Mouse (Mus musculus): ENCODE measurements at regions not wholly inside any gene's neighbourhood (a gene's known extent, or its start where the extent isn't known, plus 50 kb on each side); places are given as distances from the start of the nearest gene placed in this dataset.
"Not testable (repeated sequence)": the region's sequence is repeated elsewhere in the genome, so short reads cannot be mapped to it uniquely, and the experiment has no call there.

DNA sequence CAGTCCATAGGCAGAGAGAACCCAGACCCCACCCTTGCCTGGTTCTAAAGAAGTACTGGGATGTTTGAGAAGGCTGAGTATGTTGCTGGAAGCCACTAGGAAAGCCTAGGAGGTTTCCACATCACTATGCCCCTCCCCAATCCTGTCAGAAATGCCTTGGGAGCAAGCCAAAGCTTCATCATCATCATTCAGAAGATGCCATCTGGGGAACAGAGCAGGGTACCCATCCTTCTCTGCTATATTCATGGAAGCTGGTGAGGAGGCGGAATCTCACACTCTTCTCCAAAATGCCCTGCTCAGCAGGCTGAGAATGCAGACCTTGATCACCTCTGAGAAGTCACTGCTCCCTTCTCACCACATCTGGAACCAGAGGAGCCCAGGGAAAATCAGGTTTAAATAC is 200.7 kb downstream of the Plxna1 start:
- DNase-seq, result no peak

- DNase-seq, result no peak
These were observed 192.9 kb downstream of the Plxna1 start for GRCm38 (mm10) chr6:89169520-89169919.

DNA sequence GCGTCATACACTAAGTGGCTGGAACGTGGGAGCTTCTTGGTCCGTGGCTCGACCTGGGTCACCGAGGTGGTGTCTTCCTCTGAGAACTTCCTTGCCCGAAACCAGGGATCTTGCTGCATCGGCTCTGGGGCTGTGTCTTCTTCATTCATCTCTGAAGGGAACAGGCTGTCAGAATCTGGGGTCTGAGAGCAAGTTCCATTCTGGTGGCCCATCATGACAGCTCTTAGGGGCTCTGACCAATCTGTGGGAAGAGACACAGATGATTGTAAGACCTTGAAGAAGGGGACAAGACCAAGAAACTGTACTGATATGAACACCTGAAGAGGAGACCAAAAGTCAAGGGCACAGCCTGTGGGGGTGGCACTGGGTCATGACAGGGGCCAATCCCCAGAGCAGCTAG is 177.5 kb downstream of the Plxna1 start:
- not testable (repeated sequence) for DNase-seq

- DNase-seq, result not testable (repeated sequence)
These were observed 161.7 kb downstream of the Plxna1 start for GRCm38 (mm10) chr6:89200514-89201284.

DNA sequence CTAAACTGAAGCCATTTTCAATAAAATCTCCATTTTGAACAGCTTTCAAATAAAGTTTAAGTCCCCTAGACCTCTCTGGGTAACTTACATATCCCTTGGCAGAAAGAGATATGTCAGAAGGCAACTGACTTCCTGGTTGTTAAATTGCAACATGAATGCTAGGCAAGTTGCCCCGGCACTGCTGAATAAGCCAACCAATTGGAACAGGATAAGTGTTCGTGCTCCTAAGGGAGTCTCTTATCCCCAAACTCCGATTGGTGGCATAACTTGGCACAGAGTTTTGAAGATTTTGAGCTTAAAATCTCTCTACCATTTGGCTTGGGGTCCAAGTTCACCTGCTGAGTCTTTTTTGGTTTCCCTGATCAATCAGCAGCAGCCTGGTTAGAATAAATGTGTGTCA is 147.4 kb downstream of the Plxna1 start:
- no peak for DNase-seq

- no peak for DNase-seq
These were observed 126.9 kb downstream of the Plxna1 start for GRCm38 (mm10) chr6:89235416-89236075.

DNA sequence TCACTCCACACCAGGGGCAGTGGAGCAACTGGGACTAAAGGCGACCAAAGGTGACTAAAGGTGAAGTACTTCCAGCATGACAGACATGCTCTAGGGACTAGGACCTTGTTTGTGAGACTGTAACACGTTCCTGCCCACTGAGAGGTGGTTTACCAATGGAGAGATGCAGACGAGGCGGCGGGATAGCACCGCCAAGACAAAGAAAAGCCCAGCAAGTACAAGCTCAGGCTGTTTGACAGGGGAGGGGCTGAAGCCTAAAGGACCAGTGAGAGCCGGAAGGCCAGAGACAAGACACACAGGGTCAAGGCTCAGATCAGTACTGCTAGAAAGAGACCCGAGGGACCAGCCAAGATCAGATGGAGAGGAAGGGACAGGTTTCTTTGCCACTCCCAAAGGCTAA is 126.2 kb downstream of the Plxna1 start:
- DNase-seq, result no peak

DNA sequence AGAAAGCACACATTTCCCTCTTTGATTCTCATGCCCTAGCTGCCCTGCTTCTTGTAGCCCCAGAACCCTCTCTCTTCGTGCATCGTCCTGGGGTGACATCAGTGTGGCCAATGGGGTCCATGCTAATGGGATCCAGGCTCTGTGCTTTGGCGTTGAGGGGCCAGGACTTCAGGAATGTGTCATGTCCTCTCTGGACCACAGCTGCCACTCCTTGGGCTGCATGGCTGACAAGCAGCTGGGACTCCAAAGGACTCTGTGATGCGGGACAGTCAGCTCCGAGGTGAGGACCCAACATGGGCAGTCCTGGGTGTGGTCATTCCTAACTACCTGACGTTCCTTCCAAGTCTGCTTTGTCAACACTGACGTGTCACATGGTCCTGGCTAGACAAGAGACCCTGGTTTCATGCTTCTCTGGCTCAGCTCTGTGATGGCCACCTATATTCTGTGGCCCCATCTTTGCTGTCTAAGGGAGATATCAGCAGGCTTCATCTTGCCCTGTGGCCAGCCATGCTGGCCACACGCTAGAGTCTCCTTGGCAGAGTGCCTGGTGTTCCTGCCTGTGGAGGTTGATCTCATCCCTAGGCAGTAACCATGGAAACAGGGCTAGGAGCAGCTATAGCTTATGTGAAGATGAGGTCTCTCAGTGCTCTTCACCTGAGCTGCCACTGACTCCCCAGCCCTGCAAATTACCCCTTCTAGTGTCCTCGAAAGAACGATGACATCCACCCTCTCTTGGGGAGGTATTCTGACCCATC is 125.4 kb downstream of the Plxna1 start:
- DNase-seq, result no peak

GRCm38 (mm10) chr6:89238871-89239270 is 123.5 kb downstream of the Plxna1 start:
- no peak for DNase-seq

- DNase-seq, result no peak
These were observed 122.9 kb downstream of the Plxna1 start for GRCm38 (mm10) chr6:89239511-89239910.

GRCm38 (mm10) chr6:89240168-89240705 is 122.2 kb downstream of the Plxna1 start:
- no peak for DNase-seq

- no peak for DNase-seq
These were observed 119.8 kb downstream of the Plxna1 start for GRCm38 (mm10) chr6:89242371-89243288.

DNA sequence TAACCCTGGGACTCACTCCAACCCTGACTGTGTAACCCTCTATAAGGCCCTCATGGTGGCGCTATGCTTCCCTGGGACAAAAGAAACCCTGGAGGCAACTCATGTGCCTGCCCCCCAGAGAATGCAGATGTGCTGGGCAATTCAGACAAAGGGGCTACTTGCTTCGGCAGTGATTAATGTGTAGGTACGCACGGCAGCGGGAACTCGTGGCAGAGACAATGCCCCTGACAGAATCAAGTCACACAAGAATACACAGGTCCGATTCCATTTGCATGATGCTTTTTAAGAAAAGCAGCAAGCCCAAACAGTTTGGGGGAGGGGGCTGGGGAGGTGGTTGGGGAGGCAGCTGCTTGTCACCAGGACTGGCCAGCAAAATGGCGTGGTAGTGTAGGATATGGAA is 116.9 kb downstream of the Plxna1 start:
- DNase-seq, result no peak

DNA sequence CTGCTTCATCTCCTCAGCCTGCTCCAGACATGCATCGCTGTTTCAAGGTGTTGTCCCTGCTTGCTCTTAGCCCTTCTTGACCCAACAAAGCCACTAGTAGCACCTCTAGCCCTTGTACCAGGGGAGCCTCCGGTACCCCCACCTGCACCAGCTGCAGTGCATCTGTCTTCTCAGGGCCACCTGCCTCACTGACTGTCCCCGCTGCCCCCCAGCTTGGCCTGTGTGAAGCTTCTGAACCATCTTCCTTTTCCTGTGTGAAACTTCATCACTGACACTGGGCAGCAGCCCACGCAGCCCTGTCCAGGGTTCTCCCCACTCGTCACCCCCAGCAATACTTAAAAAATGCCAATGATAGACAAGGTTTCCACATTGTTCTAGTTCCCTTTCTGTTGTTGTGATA is 116.2 kb downstream of the Plxna1 start:
- DNase-seq, result no peak

GRCm38 (mm10) chr6:89248574-89248973 is 113.8 kb downstream of the Plxna1 start:
- DNase-seq, result no peak

DNA sequence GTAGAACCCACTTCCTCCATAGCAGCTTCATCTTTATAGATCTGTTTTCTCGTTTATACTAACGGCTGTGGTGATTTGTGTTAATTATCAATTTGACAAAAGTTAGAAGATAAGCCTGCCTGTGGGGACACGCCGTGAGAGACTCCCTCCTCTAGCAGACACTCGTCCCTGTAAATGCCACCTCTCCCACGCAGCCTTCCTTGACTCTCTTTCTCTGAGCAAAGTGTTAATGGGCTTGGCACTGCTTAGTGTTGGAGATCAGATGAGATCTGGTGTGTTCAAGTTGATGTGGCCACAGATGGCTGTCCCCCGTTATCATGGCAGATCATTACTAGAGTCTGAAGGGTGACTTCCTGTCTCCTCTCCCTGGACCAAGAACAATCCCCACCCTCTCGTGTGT is 113.1 kb downstream of the Plxna1 start:
- DNase-seq, result no peak

GRCm38 (mm10) chr6:89251641-89252040 is 110.8 kb downstream of the Plxna1 start:
- no peak for DNase-seq

GRCm38 (mm10) chr6:89256022-89256421 is 106.4 kb downstream of the Plxna1 start:
- no peak for DNase-seq

DNA sequence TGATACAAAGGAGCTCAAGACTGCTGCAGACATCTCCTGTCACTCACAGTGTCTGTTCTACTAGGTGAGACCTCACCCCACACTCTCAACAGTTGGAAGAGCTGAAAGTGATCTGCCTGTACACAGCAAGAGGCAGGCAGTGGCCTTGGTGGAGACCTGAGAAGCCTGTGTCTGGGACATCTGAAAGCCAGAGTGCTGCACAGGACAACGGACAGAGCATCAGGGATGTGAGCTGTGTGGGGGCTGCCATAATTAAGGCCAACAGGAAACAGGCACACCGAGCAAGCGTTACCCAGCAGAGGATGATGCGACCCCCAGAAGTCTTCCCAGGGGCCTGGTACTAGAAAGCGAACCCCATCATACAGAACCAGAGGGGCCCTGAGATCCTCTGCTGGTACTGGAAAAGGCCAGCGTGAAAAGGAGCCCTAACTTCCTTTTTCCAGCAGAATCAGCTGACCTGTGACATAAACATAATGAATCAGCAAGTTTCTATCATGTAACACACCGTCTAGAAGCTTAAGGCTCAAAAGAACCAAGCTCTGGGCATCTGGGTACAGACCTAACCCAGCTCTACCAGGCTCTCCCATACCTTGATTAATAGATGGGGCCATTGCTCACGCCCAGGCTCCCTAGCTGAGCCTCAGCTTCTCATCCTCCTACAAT is 105.7 kb downstream of the Plxna1 start:
- no peak for DNase-seq

GRCm38 (mm10) chr6:89257416-89257815 is 105.0 kb downstream of the Plxna1 start:
- no peak for DNase-seq

GRCm38 (mm10) chr6:89258140-89258539 is 104.3 kb downstream of the Plxna1 start:
- DNase-seq, result no peak
